ENCODE assay signal across 32 mouse cellular contexts in the genomic region with DNA sequence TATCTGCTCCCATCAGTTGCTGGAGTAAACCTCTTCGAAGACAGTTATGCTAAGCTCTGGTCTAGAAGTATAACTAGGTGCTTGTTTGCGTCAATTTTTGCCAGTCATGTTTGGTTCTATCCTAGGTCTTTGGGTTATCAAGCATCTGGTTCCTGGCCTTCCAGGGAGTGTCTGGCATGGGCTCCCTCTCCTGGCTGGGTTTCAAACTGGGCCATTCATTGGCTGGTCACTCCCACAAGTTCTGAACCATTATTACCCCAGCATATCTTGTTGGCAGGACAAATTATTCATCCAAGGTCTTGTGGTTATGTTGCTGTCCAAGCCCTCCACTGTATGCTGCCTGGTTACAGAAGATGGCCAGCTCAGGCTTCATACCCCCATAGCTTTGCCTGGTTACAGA. TPM values are rescaled to one million over a fixed set of nuclear protein-coding genes. Genes with fewer than 3 reads are reported as not detected.
"Had no signal": no experiment of that assay in that cellular context is flagged by ENCODE, and none has a peak within 500 bp of the region (broad histone marks: within the 10 kb centered on the region; RNA-seq: fewer than 3 reads in every experiment).

No protein-coding gene starts in this region.

- DNase-seq: gastrocnemius, postnatal 14 days; gastrocnemius, postnatal 36 days; heart, adult 11 months; heart, adult 2 months; heart, postnatal 14 days; heart, postnatal 4 days; kidney, adult 2 months; kidney, adult 9 months; kidney, postnatal 14 days; kidney, postnatal 36 days; layer of hippocampus, adult 9-11 months; layer of hippocampus, postnatal 36 days; left cerebral cortex, postnatal 4 days had no signal

RNA-seq across cellular contexts. Expression of gene Ankrd34c, which starts 44.6 kb away (rescaled TPM):
- total RNA-seq: gastrocnemius, adult 18-20 months; gastrocnemius, adult 8-10 months; gastrocnemius, postnatal 14 days; gastrocnemius, postnatal 36 days; heart, adult 2 months; heart, postnatal 14 days; heart, postnatal 4 days; liver, adult 2 months had no signal
- polyA plus RNA-seq: heart, adult 2 months; heart, embryonic 11.5 days; heart, embryonic 13.5 days; heart, embryonic 15.5 days; heart, postnatal 0 days; hindbrain, embryonic 10.5 days; hindbrain, embryonic 12.5 days; inflammation-experienced regulatory T-cells, adult 6 months; intestine, embryonic 15.5 days; intestine, postnatal 0 days; kidney, adult 2 months; kidney, embryonic 15.5 days; kidney, postnatal 0 days; large intestine, adult 2 months; limb, embryonic 11.5 days; limb, embryonic 13.5 days; liver, adult 2 months; liver, embryonic 12.5 days; liver, embryonic 14.5 days had no signal
